Mouse (Mus musculus) left cerebral cortex, adult 6 months (tissue): ENCODE results near the gene Scnn1g. TPM values are rescaled to one million over a fixed set of nuclear protein-coding genes. Genes with fewer than 3 reads are reported as not detected.

ENCODE experiments used
- long read RNA-seq, 2 experiments: library from polyadenylated mRNA; unstranded; transcript quantifications; one replicate each; pipeline ENCODE4 v2.0.0; 2019 to 2020
- polyA plus RNA-seq: library from polyadenylated mRNA; unstranded; fragments of <200 nt; fragmentation: Nextera tagmentation; gene quantifications from 2 replicates; pipeline ENCODE4 v1.2.3, GENCODE M21; 2021

Scnn1g gene
- 0.09 and 0.12 TPM in 2 replicates for polyA plus RNA-seq
- long read RNA-seq, experiment 1: 0 reads
- long read RNA-seq, experiment 2: 0 reads

DNA sequence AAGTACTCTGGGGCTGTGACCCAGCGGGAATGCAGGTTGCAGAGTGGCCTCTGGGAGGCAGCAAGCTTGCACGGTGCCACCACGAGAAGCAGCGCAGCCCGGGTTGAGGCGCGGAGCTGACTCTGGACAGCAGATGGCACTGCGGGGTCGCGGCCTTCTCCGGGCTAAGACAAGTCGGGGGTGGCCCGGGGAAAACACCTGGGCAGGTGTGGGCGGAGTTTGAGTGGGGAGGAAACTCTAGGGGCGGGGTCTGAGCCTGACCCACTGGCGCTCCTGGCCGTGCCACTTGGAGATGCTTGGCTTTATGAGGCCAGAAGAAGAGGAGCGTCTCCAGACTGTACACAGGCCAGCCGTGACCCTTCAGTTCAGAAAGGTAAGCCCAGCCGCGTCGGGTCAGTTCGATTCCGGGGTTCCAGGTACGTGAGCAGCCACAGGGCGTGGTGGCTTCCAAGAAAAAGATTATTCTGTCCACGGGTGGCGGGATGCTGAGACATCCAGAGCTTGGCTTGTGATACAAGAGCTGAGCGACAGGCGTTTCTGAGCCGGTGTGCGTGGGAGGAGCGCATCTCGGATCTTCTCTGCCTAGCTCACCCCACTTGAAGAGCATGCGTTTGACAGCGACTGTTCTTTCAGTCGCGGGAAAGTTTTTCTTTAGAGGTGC, at the start of gene Scnn1g:
Scnn1g (plus strand) TSS at position 309 of the 661 bp plus-strand sequence.

DNA sequence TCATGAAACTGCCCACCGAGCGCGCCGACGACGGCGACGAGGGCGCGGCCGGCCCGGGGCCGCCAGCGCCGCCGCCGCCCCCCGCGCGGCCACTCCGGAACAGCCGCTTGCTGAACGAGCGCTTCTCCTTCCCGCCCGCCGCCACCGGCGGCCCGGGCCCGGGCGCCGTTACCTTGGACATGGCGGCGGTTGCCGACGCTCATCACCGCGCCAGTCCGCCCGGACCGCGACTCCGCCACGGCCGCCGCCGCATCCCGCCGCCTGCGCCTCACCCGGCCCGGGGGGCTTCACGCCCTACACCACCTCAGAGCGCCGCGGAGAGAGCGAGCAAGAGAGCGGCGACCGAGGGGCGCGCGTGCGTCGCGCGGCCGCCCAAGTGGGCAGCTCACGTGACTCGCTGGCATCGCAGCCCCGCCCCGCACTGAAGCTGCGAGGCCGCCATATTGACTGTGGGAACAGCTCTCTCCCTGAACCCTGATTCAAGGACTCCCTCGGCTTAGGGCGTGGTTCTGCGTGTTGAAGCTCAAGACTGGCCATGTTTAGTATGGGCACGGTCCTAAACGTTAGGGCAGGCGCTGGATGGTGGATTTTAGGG, 27.1 kb upstream of the Scnn1g start, which contains the start of gene Usp31:
Usp31 (minus strand) TSS at position 181 of the 595 bp plus-strand sequence.

Other genes starting within 250 kb of the Scnn1g start
- gene Usp31, start 27.2 kb upstream of the Scnn1g start, polyA plus RNA-seq: 4.1 and 6.2 TPM in 2 replicates
- not detected in 2 replicates for gene Scnn1b, start 130.6 kb downstream of the Scnn1g start, polyA plus RNA-seq
- 26.5 and 32.8 TPM in 2 replicates for gene Cog7, start 247.2 kb downstream of the Scnn1g start, polyA plus RNA-seq